Mouse (Mus musculus) liver, embryonic 16.5 days (tissue): ENCODE measurements around the gene Chst11. TPM values are rescaled to one million over a fixed set of nuclear protein-coding genes. Genes with fewer than 3 reads are reported as not detected.

Experiments
- ATAC-seq: fragments of 200-750 bp; cut with Nextera tagmentation; 2 replicates; pipeline ENCODE4 v1.8.0; 2017; ENCODE audit warnings: low read depth, mild to moderate bottlenecking, moderate number of reproducible peaks, moderate library complexity
- H3K27ac ChIP-seq: fragments of 300-500 bp; sonication (generic); 2 replicates; pipeline ENCODE4 v1.5.1; 2014; ENCODE audit warnings: mild to moderate bottlenecking, low read length
- H3K27me3 ChIP-seq: fragments of 300-500 bp; sonication (generic); 2 replicates; pipeline ENCODE4 v1.6.1; 2014; ENCODE audit warnings: low read depth, low read length, mixed read lengths; ENCODE audit not compliant: control insufficient read depth, insufficient read depth
- H3K36me3 ChIP-seq: fragments of 300-500 bp; sonication (generic); 2 replicates; pipeline ENCODE4 v1.6.1; 2014; ENCODE audit warnings: mild to moderate bottlenecking; ENCODE audit not compliant: control insufficient read depth, insufficient read depth
- H3K4me1 ChIP-seq: fragments of 300-500 bp; sonication (generic); 2 replicates; pipeline ENCODE4 v1.6.1; 2014; ENCODE audit warnings: low read depth, low read length, mixed read lengths; ENCODE audit not compliant: control insufficient read depth
- H3K4me2 ChIP-seq: fragments of 300-500 bp; sonication (generic); 2 replicates; pipeline ENCODE4 v1.6.1; 2014; ENCODE audit warnings: low read depth, low read length, mixed read lengths
- H3K4me3 ChIP-seq: fragments of 300-500 bp; sonication (generic); 2 replicates; pipeline ENCODE4 v1.5.1; 2014; ENCODE audit warnings: low read depth, mild to moderate bottlenecking, low read length
- H3K9ac ChIP-seq: fragments of 300-500 bp; sonication (generic); 2 replicates; pipeline ENCODE4 v1.6.1; 2014; ENCODE audit warnings: low read depth, low read length
- H3K9me3 ChIP-seq: fragments of 300-500 bp; sonication (generic); replicated peaks from 2 replicates; pipeline ENCODE4 v1.6.1; 2016; ENCODE audit warnings: low read length; ENCODE audit not compliant: control insufficient read depth
- WGBS: fragments of 180-500 bp; shearing (Covaris S2); extraction: QIAGEN DNeasy Blood & Tissue Kit; methylation state at CpG from one replicate; pipeline ENCODE4 v1.1.7; 2014; ENCODE audit not compliant: insufficient replicate concordance; 5-methylcytosine and 5-hydroxymethylcytosine counted together
- polyA plus RNA-seq: library from polyadenylated mRNA; unstranded; fragments of >200 nt; fragmentation: Nextera tagmentation; extraction: Ambion mirVana; gene quantifications from 2 replicates; pipeline ENCODE4 v1.2.1, GENCODE M21; 2015

Chst11 gene
- polyA plus RNA-seq, 1 experiment from 2014 or later: 1.0 TPM

GRCm38 (mm10) chr10:83099669-83100068 lies 114.4 kb downstream of the Chst11 start:
- Histone ChIP-seq H3K27ac (no peak overlapping the region), H3K27me3 (no peaks in the 10 kb centered on the region), H3K4me3 (no peak overlapping the region), H3K4me2 (no peak overlapping the region), H3K36me3 (no peaks in the 10 kb centered on the region), H3K9me3 (no peaks in the 10 kb centered on the region), H3K4me1 (no peaks in the 10 kb centered on the region; the same call in 1 of the 2 replicates), H3K9ac (no peak overlapping the region)
- 76% methylated on average over 3 of the region's 3 CpGs for WGBS
- ATAC-seq: no peak

- no peaks in the 10 kb centered on the region for H3K27me3 ChIP-seq
- H3K4me1 ChIP-seq: no peaks in the 10 kb centered on the region; the same call in 1 of the 2 replicates
- H3K4me2 ChIP-seq: no peak overlapping the region
- WGBS: 38% methylated on average over 8 of the region's 8 CpGs
- H3K4me3 ChIP-seq: no peak overlapping the region
- ATAC-seq: no peak
- no peaks in the 10 kb centered on the region for H3K36me3 ChIP-seq
- no peak overlapping the region for H3K27ac ChIP-seq
- H3K9me3 ChIP-seq: no peaks in the 10 kb centered on the region
- H3K9ac ChIP-seq: no peak overlapping the region
Observed at GRCm38 (mm10) chr10:83100890-83101289, 115.6 kb downstream of the Chst11 start.

- Histone ChIP-seq H3K9ac (no peak overlapping the region), H3K4me3 (no peak overlapping the region), H3K4me2 (no peak overlapping the region), H3K27ac (no peak overlapping the region), H3K4me1 (no peaks in the 10 kb centered on the region; the same call in 1 of the 2 replicates), H3K27me3 (no peaks in the 10 kb centered on the region), H3K9me3 (no peaks in the 10 kb centered on the region), H3K36me3 (no peaks in the 10 kb centered on the region)
- no peak for ATAC-seq
- WGBS: 75% methylated on average over 9 of the region's 9 CpGs
Observed at GRCm38 (mm10) chr10:83101421-83102207, 116.3 kb downstream of the Chst11 start.

- H3K4me2 ChIP-seq: no peak overlapping the region
- no peaks in the 10 kb centered on the region for H3K27me3 ChIP-seq
- no peaks in the 10 kb centered on the region for H3K36me3 ChIP-seq
- H3K9ac ChIP-seq: no peak overlapping the region
- WGBS: 65% methylated on average over 15 of the region's 15 CpGs
- no peak for ATAC-seq
- no peaks in the 10 kb centered on the region; the same call in 1 of the 2 replicates for H3K4me1 ChIP-seq
- H3K9me3 ChIP-seq: no peaks in the 10 kb centered on the region
- H3K27ac ChIP-seq: no peak overlapping the region
- H3K4me3 ChIP-seq: no peak overlapping the region
Observed at GRCm38 (mm10) chr10:83102745-83103144, 117.4 kb downstream of the Chst11 start.

DNA sequence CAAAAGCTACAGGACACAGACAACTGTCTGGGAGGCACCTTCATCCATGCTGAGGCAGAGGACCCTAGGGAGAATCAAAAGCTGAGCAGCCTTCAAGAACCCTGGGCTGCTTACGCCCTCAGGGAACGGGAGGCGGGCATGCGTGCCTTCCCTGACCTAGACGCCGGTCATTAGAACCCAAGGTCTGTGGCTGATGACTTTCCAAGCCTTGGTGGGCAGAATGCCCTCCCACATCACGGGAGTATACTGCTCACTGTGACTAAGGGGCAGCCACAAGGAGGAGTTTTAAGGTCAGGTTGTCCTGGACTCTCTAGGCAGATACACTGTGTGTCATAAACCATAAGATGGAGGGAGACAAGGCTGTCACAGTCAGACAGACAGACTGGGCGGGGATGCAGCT lies 118.9 kb downstream of the Chst11 start:
- H3K4me2 ChIP-seq: no peak overlapping the region
- no peaks in the 10 kb centered on the region for H3K27me3 ChIP-seq
- ATAC-seq: no peak
- H3K4me3 ChIP-seq: no peak overlapping the region
- no peak overlapping the region for H3K9ac ChIP-seq
- no peaks in the 10 kb centered on the region; the same call in 1 of the 2 replicates for H3K4me1 ChIP-seq
- WGBS: 81% methylated on average over 8 of the region's 8 CpGs
- no peaks in the 10 kb centered on the region for H3K9me3 ChIP-seq
- H3K36me3 ChIP-seq: no peaks in the 10 kb centered on the region
- H3K27ac ChIP-seq: no peak overlapping the region

DNA sequence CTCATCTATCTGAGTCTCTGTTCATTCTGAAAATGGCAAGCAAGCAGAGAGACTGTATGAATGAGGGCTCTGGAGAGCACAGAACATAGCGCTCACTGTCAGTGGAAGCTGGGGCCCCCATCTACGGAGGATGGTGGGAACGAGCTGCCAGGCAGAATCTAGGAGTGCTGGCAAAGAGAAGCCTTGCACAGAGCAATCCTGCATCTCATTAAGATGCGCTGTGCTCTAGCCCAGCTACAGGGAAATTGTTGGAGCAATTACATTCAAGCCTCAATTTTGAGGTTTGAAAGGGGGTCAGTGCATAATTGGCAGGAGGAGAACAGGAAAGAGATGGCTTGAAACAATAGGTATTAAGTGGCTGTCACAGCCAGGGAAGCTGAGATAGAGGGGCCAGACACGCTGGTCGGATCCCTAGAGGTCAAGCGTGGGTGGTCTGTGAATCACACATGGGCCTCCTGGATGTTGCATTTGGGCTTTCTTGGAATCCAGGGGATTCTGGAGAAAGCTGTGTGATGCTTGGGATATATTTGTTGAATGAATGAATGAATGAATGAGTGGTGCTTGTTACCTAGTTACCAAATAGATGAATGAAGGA lies 121.0 kb downstream of the Chst11 start:
- Histone ChIP-seq H3K9ac (no peak overlapping the region), H3K4me1 (no peaks in the 10 kb centered on the region; the same call in 1 of the 2 replicates), H3K4me2 (no peak overlapping the region), H3K27ac (no peak overlapping the region), H3K27me3 (no peaks in the 10 kb centered on the region), H3K9me3 (no peaks in the 10 kb centered on the region), H3K36me3 (no peaks in the 10 kb centered on the region), H3K4me3 (no peak overlapping the region)
- no peak for ATAC-seq
- 84% methylated on average over 7 of the region's 7 CpGs for whole genome bisulfite sequencing

GRCm38 (mm10) chr10:83107385-83107784 lies 122.1 kb downstream of the Chst11 start:
- no peak overlapping the region for H3K9ac ChIP-seq
- H3K9me3 ChIP-seq: no peaks in the 10 kb centered on the region
- H3K4me1 ChIP-seq: no peaks in the 10 kb centered on the region
- H3K4me3 ChIP-seq: no peak overlapping the region
- WGBS: 76% methylated on average over 8 of the region's 8 CpGs
- H3K27me3 ChIP-seq: no peaks in the 10 kb centered on the region
- H3K27ac ChIP-seq: no peak overlapping the region
- no peak for ATAC-seq
- H3K4me2 ChIP-seq: no peak overlapping the region
- no peaks in the 10 kb centered on the region for H3K36me3 ChIP-seq

DNA sequence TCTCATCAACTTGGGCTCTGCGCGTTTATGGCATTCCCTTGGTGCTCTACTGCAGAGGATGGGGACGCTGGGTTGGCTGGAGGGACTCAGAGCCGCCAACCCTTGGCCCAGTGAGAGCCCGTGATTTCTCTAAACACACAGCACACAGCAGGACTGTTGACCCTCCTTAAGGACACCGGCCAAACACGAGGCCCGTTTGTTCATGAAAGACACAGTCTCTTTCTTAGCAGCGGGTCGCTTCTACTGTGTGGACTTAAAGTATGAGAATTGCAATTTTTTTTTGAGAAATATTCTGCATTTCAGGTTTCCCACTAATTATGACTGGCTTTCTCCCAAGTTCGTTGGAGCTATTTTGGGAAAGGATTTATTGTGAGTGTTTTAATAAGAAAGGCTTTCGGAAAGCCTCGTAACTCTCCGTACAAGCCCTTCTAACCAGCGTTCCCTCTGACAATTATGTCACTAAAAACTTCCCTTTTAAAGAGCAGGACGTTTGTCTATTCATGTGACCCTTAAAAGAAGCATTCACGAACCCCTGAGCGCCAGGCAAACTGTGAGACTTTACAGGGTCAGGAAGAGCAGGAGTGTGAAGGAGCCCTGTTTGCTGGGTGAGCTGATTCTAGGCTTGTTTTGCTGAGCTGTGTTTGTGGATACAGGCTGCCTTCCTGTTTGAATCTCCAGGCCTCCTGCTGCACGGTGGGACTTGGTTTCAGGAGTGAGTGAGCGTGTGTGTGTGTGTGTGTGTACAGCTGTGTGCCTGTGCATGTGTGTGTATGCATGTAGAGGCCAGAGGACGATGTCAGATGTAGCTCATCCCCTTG lies 122.8 kb downstream of the Chst11 start:
- H3K9ac ChIP-seq: no peak overlapping the region
- H3K9me3 ChIP-seq: no peaks in the 10 kb centered on the region
- H3K27ac ChIP-seq: no peak overlapping the region
- H3K4me2 ChIP-seq: no peak overlapping the region
- no peak for ATAC-seq
- no peaks in the 10 kb centered on the region for H3K36me3 ChIP-seq
- H3K27me3 ChIP-seq: no peaks in the 10 kb centered on the region
- 67% methylated on average over 21 of the region's 21 CpGs for WGBS
- H3K4me3 ChIP-seq: no peak overlapping the region
- H3K4me1 ChIP-seq: no peaks in the 10 kb centered on the region
